Mouse (Mus musculus) liver, postnatal 0 days (tissue): ENCODE data around the gene Raet1e.
"Not testable (repeated sequence)": the region's sequence is repeated elsewhere in the genome, so short reads cannot be mapped to it uniquely, and the experiment has no call there.

Experiments
- CTCF ChIP-seq: sonication (generic); IDR thresholded peaks from 2 replicates; pipeline ENCODE4 v1.5.1; 2016; ENCODE audit warnings: antibody characterized with exemption, low read depth
- EP300 ChIP-seq: IDR thresholded peaks from 2 replicates; pipeline ENCODE4 v1.6.1; 2016; ENCODE audit warnings: antibody characterized with exemption, low read depth, mild to moderate bottlenecking

- TF ChIP-seq EP300, CTCF: not testable (repeated sequence)
Measured at GRCm38 (mm10) chr10:22169116-22169515, 10.7 kb downstream of the Raet1e start.
